Mouse (Mus musculus) lung, adult 18-20 months (tissue): ENCODE data around the gene Rhox8.
"Not testable (repeated sequence)": the region's sequence is repeated elsewhere in the genome, so short reads cannot be mapped to it uniquely, and the experiment has no call there.

ENCODE experiments used
- DNase-seq, 2 experiments: peaks; one replicate each; pipeline ENCODE4 v3.0.0; 2022; ENCODE audit warnings: mixed read lengths in 2 of 2

Rhox8 gene

DNA sequence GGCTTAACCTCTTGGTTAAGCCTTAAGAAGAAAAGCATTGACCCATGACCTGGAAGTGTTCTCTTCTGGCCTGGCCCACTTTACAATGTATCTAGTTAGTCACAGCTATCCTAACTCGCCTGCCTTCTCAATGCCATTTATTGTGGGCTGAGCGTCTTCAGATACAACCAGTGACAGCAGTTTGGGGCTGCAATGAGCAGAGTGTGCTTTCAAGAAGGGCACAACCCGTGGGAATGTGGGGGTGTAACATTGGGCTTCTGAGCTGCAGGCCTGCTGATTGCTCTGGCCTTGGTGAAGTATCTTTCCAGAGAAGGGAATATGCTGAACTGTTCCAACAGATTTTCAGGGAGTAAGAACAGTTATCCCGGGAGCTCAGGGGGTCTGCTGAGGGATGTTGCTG, at the start of gene Rhox8:
Gene Rhox8, minus strand, starts transcription at position 101 of the 400 bp plus-strand sequence.
- no peak for DNase-seq

DNA sequence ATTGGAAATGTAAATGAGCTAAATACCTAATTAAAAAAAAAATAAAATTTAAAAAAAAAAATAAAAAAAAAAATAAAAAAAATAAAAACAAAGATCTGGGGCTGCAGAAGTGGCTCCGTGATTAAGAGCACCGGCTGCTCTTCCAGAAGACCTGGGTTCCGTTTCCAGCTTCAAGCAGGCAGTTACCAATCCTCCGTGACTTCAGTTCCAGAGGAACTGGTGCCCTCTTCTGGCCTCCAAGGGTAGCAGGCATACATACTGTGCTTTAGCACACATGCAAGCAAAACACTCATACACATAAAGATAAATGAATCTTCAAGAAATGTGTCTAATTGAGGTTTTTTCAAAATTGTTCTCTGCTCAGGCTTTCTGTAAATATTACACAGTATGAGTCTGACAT, 37.6 kb upstream of the Rhox8 start:
- DNase-seq: no peak

DNA sequence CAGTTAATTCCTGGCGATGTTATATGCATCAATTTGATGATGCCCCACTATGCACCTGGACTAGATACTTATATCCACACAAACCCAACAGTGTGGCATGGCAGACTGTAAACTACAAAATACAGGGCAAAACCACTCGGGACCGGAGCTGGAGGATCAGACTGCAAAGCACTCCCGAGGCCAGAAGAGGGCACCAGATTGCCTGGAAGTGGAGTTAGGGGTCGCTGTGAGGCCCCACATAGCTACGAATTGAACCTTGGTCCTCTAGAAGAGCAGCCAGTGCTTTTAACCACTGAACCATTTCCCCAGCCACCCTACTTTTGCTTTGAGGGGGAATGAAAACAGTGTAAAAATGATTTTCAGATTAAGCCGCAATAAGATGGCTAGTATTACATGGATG, 29.8 kb upstream of the Rhox8 start:
- no peak for DNase-seq

DNA sequence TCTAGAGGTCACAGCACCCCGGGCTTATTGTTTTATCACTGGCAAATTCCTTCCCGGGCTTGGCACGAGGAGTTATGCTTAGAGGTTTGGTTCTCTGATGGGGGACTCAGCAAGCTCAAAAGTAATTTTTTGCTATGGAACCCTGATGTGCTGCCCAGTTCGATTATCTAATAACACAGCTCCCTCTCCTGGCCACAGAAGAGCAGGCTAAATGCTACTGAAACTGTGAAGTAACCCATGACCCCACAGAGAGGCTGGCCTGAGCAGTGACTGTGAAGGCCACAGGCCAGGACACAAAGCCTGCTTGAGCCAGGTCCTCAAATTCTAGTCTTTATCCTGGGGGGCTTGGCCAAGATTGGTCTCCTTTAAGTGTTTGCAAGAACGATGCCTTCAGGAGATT, 25.0 kb upstream of the Rhox8 start:
- no peak for DNase-seq

DNA sequence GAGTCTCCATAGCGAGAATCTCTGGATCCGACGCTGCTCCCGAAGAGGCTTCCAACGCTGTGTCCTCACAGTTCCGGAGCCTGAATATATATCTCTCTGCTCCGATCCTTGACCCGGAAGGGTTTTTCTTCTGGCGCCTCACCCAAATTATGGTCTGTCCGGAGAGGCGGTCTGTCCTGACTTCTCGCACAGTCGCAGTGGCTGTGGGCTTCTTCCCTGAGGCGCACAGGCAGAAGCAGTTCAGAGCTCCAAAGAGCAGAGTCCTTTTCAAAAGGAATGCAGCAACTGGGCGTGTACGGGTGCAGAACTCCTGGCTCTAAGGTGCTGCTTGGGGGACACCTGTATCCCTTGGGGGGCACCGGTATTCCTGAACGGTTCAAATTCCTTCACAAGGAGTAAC, 22.9 kb upstream of the Rhox8 start, which contains the start of gene Rhox9:
Gene Rhox9, minus strand, starts transcription at position 101 of the 400 bp plus-strand sequence.
- not testable (repeated sequence) for DNase-seq

DNA sequence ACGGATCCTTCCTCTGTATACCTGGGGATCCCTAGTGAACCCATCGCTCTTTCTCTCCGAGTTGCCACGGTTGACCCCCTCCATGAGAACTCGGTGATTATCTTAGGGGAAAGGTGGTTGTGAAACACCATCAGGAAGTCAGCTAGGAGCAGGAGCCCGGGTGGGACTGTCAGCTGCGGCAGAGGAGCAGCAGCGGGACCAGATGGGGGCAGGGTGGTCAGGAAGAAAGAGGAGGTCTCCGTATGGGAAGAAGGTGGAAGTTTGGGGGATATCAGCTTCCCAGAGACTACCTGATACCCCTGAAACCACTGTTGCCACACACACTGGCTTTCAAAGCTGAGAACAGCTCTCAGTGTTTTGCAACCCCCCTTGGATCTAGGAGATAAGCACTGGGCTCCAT, 18.4 kb upstream of the Rhox8 start, which contains the start of gene Rhox7b:
Gene Rhox7b, minus strand, starts transcription at position 101 of the 400 bp plus-strand sequence.
- DNase-seq: not testable (repeated sequence)

DNA sequence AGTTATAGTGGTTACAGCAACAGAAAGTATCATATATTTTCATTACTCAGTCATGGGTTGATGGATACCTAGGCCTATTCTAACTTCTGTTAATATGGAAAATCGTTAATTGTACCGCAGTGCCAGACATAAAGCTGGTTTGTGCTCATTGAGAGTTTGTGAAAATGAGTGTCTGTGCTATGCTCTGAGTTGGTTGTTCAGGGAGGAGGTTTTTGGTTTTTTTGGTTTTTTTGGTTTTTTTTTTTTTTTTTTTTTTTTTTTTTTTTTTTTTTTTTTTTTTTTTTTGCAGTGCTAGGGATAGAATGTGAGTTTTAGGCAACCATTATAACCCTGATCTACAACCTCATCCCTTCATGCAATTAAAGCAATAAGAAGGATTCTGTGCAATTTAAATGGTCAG, 7.1 kb downstream of the Rhox8 start:
- DNase-seq: no peak

DNA sequence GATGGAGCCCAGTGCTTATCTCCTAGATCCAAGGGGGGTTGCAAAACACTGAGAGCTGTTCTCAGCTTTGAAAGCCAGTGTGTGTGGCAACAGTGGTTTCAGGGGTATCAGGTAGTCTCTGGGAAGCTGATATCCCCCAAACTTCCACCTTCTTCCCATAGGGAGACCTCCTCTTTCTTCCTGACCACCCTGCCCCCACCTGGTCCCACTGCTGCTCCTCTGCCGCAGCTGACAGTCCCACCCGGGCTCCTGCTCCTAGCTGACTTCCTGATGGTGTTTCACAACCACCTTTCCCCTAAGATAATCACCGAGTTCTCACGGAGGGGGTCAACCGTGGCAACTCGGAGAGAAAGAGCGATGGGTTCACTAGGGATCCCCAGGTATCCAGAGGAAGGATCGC, 47.4 kb downstream of the Rhox8 start, which contains the start of gene Rhox7a:
Gene Rhox7a, plus strand, starts transcription at position 301 of the 400 bp plus-strand sequence.
- not testable (repeated sequence) for DNase-seq

DNA sequence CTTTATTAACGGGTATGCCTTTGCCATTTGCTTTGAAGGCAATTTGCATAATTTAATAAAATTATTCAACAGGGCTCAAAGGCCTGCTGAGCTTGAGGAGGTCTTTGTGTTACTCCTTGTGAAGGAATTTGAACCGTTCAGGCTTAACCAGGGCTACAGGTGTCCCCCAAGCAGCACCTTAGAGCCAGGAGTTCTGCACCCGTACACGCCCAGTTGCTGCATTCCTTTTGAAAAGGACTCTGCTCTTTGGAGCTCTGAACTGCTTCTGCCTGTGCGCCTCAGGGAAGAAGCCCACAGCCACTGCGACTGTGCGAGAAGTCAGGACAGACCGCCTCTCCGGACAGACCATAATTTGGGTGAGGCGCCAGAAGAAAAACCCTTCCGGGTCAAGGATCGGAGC, 52.1 kb downstream of the Rhox8 start, which contains the start of gene Rhox6:
Gene Rhox6, plus strand, starts transcription at position 301 of the 400 bp plus-strand sequence.
- DNase-seq: not testable (repeated sequence)
